Mouse (Mus musculus): Measurements from ENCODE around the gene Trib3. TPM values are rescaled to one million over a fixed set of nuclear protein-coding genes. Genes with fewer than 3 reads are reported as not detected.

Gene Trib3
- total RNA-seq, 1 experiment = 18.5 TPM

GRCm38 (mm10) chr2:152338319-152338718, 5.5 kb downstream of the Trib3 start:
- H3K36me3 ChIP-seq (ENCODE audit: control insufficient read depth, insufficient read depth, low read length, poor library complexity, severe bottlenecking) = peaks cover 35% of the 10 kb centered on the region
- H3K9me3 ChIP-seq (ENCODE audit: control insufficient read depth, insufficient read depth, low read depth, low read length) = no peaks in the 10 kb centered on the region
- H3K27ac ChIP-seq (ENCODE audit: insufficient read depth, low read depth, low read length, poor library complexity, severe bottlenecking) = no peak overlapping the region
- peaks cover 0 to 20% of the 10 kb centered on the region in 2 experiments; a peak in 2 of 4 replicates for H3K4me1 ChIP-seq (ENCODE audit: control insufficient read depth in 2 of 2, insufficient read depth in 2 of 2, low read length in 2 of 2, poor library complexity in 1 of 2)
- TF ChIP-seq CHD2 (IDR thresholded peaks at IDR 0.05; ENCODE audit: low read depth, low read length) = no peak
- TF ChIP-seq ZNF384 (IDR thresholded peaks at IDR 0.05; ENCODE audit: low read depth, low read length) = no peak
- no peak for TF ChIP-seq ZC3H11A (IDR thresholded peaks at IDR 0.05; ENCODE audit: borderline replicate concordance, low read depth, low read length)
- no peak for TF ChIP-seq HCFC1 (IDR thresholded peaks at IDR 0.05; ENCODE audit: borderline replicate concordance, insufficient read depth, low read length)
- H3K9ac ChIP-seq (ENCODE audit: insufficient read depth, low read depth, low read length, poor library complexity, severe bottlenecking) = no peak overlapping the region
- no peak for DNase-seq (ENCODE audit: low read depth, low spot score)
- H3K4me3 ChIP-seq (ENCODE audit: insufficient read depth in 1 of 2, low read depth in 1 of 2, low read length in 2 of 2, poor library complexity in 1 of 2, severe bottlenecking in 1 of 2) = no peak overlapping the region
- in situ Hi-C loops (cut with MboI; ENCODE audit: low sequenced_read_pairs in 2 of 2, unreplicated experiment in 2 of 2) = no loop called here

DNA sequence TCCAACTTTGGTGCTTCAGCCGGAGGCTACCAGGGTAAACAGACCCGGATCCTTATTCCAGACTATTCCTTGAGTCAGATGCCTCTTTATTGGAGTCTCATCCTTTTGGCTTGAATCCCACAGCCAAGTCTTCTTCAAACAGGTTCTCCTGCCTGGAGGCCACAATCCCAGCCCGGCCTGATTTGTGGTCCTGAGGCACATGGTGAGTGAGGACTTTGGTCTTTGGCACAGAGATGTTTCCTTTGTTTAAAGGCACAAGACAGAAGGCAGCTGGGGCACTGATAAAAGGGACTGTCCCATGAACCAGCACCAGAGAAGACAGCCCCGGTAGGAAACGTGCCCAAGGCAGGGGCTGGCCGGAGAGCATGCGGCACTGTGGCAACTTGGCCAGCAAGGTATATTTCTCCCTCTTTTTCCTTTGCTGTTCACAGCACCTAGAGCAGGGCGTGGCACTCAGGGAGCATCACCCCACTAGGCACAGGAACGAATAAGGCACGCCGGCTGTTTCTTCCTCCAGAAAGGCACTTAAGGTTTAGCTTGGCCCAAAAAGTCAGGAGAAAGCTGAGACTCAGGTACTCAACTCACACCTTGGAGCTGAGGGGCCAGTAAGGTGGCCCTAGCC, 6.1 kb downstream of the Trib3 start:
- Histone ChIP-seq H3K4me3 (ENCODE audit: insufficient read depth in 1 of 2, low read depth in 1 of 2, low read length in 2 of 2, poor library complexity in 1 of 2, severe bottlenecking in 1 of 2) (no peak overlapping the region), H3K36me3 (ENCODE audit: control insufficient read depth, insufficient read depth, low read length, poor library complexity, severe bottlenecking) (peaks cover 32% of the 10 kb centered on the region)

DNA sequence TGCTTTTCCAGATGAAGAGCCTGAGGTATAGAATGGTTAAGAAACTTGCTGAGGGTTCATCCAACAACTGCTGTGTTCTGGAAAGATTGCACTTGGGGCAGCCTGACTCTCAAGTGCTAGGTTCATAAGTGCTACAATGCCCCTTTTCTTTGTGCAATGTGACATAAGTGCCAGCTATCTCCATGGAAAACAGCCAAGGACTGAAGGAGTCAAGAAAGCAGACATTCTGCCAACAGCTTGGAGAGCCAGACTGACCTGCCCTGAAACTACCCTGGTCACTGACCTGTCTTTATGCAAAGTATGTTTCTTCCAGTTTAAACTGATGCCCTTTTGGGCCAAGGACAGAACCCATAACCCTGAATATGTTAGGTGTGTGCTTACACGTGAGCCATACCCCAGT, 7.0 kb downstream of the Trib3 start:
- no peak for DNase-seq (ENCODE audit: low read depth, low spot score)
- peaks cover 0 to 17% of the 10 kb centered on the region in 2 experiments; a peak in 2 of 4 replicates for H3K4me1 ChIP-seq (ENCODE audit: control insufficient read depth in 2 of 2, insufficient read depth in 2 of 2, low read length in 2 of 2, poor library complexity in 1 of 2)
- H3K36me3 ChIP-seq (ENCODE audit: control insufficient read depth, insufficient read depth, low read length, poor library complexity, severe bottlenecking) = peaks cover 24% of the 10 kb centered on the region
- in situ Hi-C loops (cut with MboI; ENCODE audit: low sequenced_read_pairs in 2 of 2, unreplicated experiment in 2 of 2) = no loop called here
- no peak overlapping the region for H3K27ac ChIP-seq (ENCODE audit: insufficient read depth, low read depth, low read length, poor library complexity, severe bottlenecking)
- H3K4me3 ChIP-seq (ENCODE audit: insufficient read depth in 1 of 2, low read depth in 1 of 2, low read length in 2 of 2, poor library complexity in 1 of 2, severe bottlenecking in 1 of 2) = no peak overlapping the region
- no peaks in the 10 kb centered on the region for H3K9me3 ChIP-seq (ENCODE audit: control insufficient read depth, insufficient read depth, low read depth, low read length)
- TF ChIP-seq ZNF384 (IDR thresholded peaks at IDR 0.05; ENCODE audit: low read depth, low read length) (no peak), HCFC1 (IDR thresholded peaks at IDR 0.05; ENCODE audit: borderline replicate concordance, insufficient read depth, low read length) (no peak), ZC3H11A (IDR thresholded peaks at IDR 0.05; ENCODE audit: borderline replicate concordance, low read depth, low read length) (no peak), CHD2 (IDR thresholded peaks at IDR 0.05; ENCODE audit: low read depth, low read length) (no peak), MAFK (IDR thresholded peaks at IDR 0.05; ENCODE audit: insufficient read depth, low read depth, low read length) (no peak)
- H3K9ac ChIP-seq (ENCODE audit: insufficient read depth, low read depth, low read length, poor library complexity, severe bottlenecking) = no peak overlapping the region

More for the DNA sequence above, 6.1 kb downstream of the Trib3 start:
- in situ Hi-C loops (cut with MboI; ENCODE audit: low sequenced_read_pairs in 2 of 2, unreplicated experiment in 2 of 2) = no loop called here
- Histone ChIP-seq H3K27ac (ENCODE audit: insufficient read depth, low read depth, low read length, poor library complexity, severe bottlenecking) (no peak overlapping the region), H3K9me3 (ENCODE audit: control insufficient read depth, insufficient read depth, low read depth, low read length) (no peaks in the 10 kb centered on the region), H3K9ac (ENCODE audit: insufficient read depth, low read depth, low read length, poor library complexity, severe bottlenecking) (no peak overlapping the region), H3K4me1 (ENCODE audit: control insufficient read depth in 2 of 2, insufficient read depth in 2 of 2, low read length in 2 of 2, poor library complexity in 1 of 2) (peaks cover 0 to 18% of the 10 kb centered on the region in 2 experiments; a peak in 2 of 4 replicates)
- TF ChIP-seq CHD2 (IDR thresholded peaks at IDR 0.05; ENCODE audit: low read depth, low read length) = no peak
- DNase-seq (ENCODE audit: low read depth, low spot score) = no peak

DNA sequence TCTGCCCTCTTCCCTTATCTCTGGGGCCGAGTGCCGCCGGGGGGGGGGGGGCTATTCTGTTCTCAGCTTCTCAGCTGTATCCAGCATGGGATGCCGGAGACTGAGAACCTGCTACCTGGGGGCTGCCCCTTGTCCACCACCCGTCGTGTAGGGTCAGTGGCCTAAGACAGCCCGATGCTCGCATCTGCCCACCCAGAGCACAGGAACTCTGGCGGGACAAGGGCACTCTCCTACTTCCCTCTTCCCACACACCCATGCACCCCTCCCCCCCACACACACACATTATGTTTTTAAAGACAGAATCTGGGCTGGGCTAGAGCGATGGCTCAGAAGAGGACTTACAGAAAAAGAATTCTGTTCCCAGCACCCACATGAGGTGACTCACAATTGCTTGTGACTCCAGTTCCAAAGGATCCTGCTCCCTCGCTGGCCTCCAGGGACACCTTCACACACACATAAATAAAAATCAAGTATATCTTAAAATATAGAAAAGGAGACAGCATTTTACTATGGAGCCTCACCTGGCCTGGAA, 8.5 kb downstream of the Trib3 start:
- no peaks in the 10 kb centered on the region for H3K9me3 ChIP-seq (ENCODE audit: control insufficient read depth, insufficient read depth, low read depth, low read length)
- peaks cover 25% of the 10 kb centered on the region for H3K36me3 ChIP-seq (ENCODE audit: control insufficient read depth, insufficient read depth, low read length, poor library complexity, severe bottlenecking)
- no peak overlapping the region for H3K27ac ChIP-seq (ENCODE audit: insufficient read depth, low read depth, low read length, poor library complexity, severe bottlenecking)
- in situ Hi-C loops (cut with MboI; ENCODE audit: low sequenced_read_pairs in 2 of 2, unreplicated experiment in 2 of 2) = no loop called here
- TF ChIP-seq ZC3H11A (IDR thresholded peaks at IDR 0.05; ENCODE audit: borderline replicate concordance, low read depth, low read length) (no peak), CHD2 (IDR thresholded peaks at IDR 0.05; ENCODE audit: low read depth, low read length) (no peak), ZNF384 (IDR thresholded peaks at IDR 0.05; ENCODE audit: low read depth, low read length) (no peak), HCFC1 (IDR thresholded peaks at IDR 0.05; ENCODE audit: borderline replicate concordance, insufficient read depth, low read length) (no peak), MAFK (IDR thresholded peaks at IDR 0.05; ENCODE audit: insufficient read depth, low read depth, low read length) (no peak)
- DNase-seq (ENCODE audit: low read depth, low spot score) = no peak
- no peak overlapping the region for H3K4me3 ChIP-seq (ENCODE audit: insufficient read depth in 1 of 2, low read depth in 1 of 2, low read length in 2 of 2, poor library complexity in 1 of 2, severe bottlenecking in 1 of 2)
- no peak overlapping the region for H3K9ac ChIP-seq (ENCODE audit: insufficient read depth, low read depth, low read length, poor library complexity, severe bottlenecking)
- peaks cover 0 to 21% of the 10 kb centered on the region in 2 experiments; a peak in 2 of 4 replicates for H3K4me1 ChIP-seq (ENCODE audit: control insufficient read depth in 2 of 2, insufficient read depth in 2 of 2, low read length in 2 of 2, poor library complexity in 1 of 2)

All from ES-E14 (cell line).